Mouse (Mus musculus) neutrophil, adult 83 days (primary cell): ENCODE results near the gene Adgre4. TPM values are rescaled to one million over a fixed set of nuclear protein-coding genes. Genes with fewer than 3 reads are reported as not detected.

ENCODE experiments used
- total RNA-seq, 2 experiments: library from RNA; stranded (reverse); gene quantifications; one replicate each; pipeline ENCODE4 v1.2.4; 2023

Gene Adgre4
- 10 to 100 TPM; 18.0 to 21.1 TPM for total RNA-seq

DNA sequence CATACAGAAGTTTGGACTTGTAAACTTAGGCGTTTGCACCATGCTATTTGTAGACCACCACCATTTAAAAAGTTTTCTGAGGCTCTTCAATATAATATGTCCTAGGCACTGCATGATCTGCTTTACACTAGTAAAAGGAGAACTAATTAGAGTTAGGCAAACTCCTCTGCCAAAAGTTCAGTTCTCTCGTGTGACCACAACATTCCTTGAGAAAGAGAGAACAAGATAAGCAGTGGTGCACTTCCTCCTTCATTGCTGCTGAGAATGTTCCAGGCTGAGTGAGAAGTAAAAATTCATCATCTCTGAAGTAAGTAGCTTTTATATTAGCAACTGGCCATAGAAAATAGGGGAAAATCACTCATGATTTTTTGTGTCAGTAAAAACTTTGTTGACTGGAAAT lies at the start of gene Adgre4:
Gene Adgre4, plus strand, starts transcription at position 199 of the 400 bp plus-strand sequence.

DNA sequence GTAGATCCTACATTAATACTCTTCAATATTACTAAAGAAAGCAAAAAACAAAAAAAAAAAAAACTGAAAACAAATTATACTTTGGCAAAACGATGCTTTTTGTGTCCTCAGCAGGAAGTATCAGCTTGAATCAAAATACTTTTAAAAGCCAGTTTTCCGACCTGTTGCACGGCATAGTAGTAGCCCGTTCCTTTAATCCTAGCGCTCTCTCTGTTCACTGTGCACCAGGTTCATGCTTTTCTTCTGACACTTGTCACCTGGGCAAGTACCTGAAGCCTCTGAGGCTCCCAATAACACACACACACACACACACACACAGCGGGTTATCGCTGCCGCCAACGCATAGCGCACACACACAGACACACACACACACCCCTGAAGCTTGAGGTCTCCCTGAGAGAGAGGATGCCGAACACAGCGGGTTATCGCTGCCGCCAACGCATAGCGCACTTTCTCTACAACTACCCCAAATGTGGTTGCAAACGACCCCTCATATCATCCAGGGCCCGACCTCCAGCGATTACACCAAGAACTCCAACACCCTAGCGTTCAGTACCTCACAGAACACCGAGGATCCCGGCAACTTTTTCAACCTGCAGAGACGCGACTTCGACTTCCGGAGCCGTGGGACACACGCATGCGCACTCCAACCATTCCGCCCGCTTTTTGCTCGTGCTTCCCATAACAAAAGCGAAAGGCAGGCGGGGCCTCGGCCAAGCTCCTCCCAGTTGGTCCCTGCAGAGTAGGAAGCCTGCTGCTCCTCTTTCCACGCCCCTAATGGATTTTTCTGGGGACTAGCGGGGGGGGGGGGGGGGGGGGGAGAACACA lies 37.6 kb upstream of the Adgre4 start, which contains the start of gene Pot1b:
Gene Pot1b, minus strand, starts transcription at position 645 of the 828 bp plus-strand sequence.

DNA sequence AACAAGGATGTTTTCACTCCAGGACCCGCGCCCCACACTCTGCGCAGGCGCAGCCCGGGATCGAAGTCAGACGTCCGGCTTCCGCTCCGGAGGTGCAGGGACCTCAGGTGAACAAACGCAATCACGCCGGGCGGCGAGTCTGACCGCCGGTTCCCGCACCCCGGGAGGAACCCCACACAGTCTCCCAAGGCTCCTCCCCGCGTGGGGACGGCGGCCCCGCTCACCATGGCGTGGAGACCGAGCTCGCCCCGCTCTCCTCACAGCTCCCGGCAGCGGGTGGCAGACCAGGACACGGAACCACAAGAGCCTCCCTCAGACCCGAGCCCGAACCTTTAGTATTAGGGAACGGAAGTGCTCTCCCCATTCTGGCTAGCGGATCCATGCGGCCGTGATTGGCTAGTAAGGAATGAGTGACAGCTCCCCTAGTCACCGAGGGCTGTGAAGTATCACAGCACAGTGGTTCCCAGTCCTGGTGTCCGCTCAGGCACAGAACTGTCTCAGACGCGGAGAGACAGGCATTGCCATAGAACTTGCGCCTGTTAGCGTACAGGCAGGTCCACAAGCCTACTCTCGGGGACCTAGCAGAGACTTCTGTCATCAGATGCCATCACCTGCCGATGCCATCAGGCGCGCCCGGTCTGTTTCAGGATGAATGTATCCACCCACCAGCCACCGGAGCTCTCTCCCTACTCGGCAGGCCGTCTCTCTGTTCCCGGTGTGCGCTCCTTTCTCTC lies 129.0 kb downstream of the Adgre4 start, which contains the start of gene Zfp119a:
Gene Zfp119a, minus strand, starts transcription at position 295 of the 734 bp plus-strand sequence.

Other genes with a start within 250 kb of the Adgre4 start
- not detected for gene Vmn2r118, start 124.8 kb upstream of the Adgre4 start, total RNA-seq
- 10 to 100 TPM; 30.5 to 31.1 TPM for gene Pot1b, start 37.4 kb upstream of the Adgre4 start, total RNA-seq
- 1 to 10 TPM; 2.2 to 3.1 TPM for gene Zfp119a, start 128.9 kb downstream of the Adgre4 start, total RNA-seq
- gene Zfp959, start 142.1 kb downstream of the Adgre4 start, total RNA-seq: 1 to 10 TPM; 5.9 to 8.4 TPM
- gene Zfp119b, start 199.5 kb downstream of the Adgre4 start, total RNA-seq: 1 to 10 TPM; 3.8 to 4.2 TPM
- gene Ebi3, start 202.7 kb downstream of the Adgre4 start, total RNA-seq: 100 to 1,000 TPM; 139 to 149 TPM
- 10 to 100 TPM; 21.2 to 21.7 TPM for gene Yju2, start 209.1 kb downstream of the Adgre4 start, total RNA-seq
- 1 to 10 TPM in 1 of 2 experiments, under 1 TPM in 1; 0.94 to 1.2 TPM for gene Shd, start 220.5 kb downstream of the Adgre4 start, total RNA-seq
- not detected for gene Fsd1, start 236.5 kb downstream of the Adgre4 start, total RNA-seq